Mouse (Mus musculus) limb, embryonic 13.5 days (tissue): ENCODE data around the gene Fam81a. TPM values are rescaled to one million over a fixed set of nuclear protein-coding genes. Genes with fewer than 3 reads are reported as not detected.

Experiments
- ATAC-seq: fragments of 200-750 bp; cut with Nextera tagmentation; 2 replicates; pipeline ENCODE4 v1.8.0; 2017; ENCODE audit warnings: low read depth, moderate number of reproducible peaks, moderate TSS enrichment; ENCODE audit not compliant: low FRiP score
- H3K27ac ChIP-seq: fragments of 300-500 bp; sonication (generic); 2 replicates; pipeline ENCODE4 v1.5.1; 2015; ENCODE audit warnings: inconsistent platforms, mild to moderate bottlenecking, moderate library complexity
- H3K27me3 ChIP-seq: fragments of 300-500 bp; sonication (generic); 2 replicates; pipeline ENCODE4 v1.6.1; 2015; ENCODE audit warnings: mild to moderate bottlenecking, inconsistent platforms
- H3K36me3 ChIP-seq: fragments of 300-500 bp; sonication (generic); 2 replicates; pipeline ENCODE4 v1.6.1; 2015; ENCODE audit warnings: inconsistent platforms, mild to moderate bottlenecking, moderate library complexity
- H3K4me1 ChIP-seq: fragments of 300-500 bp; sonication (generic); 2 replicates; pipeline ENCODE4 v1.6.1; 2015; ENCODE audit warnings: inconsistent platforms
- H3K4me2 ChIP-seq: fragments of 300-500 bp; sonication (generic); replicated peaks from 2 replicates; pipeline ENCODE4 v1.6.1; 2015; ENCODE audit warnings: inconsistent platforms, mild to moderate bottlenecking, moderate library complexity
- H3K4me3 ChIP-seq: fragments of 300-500 bp; sonication (generic); 2 replicates; pipeline ENCODE4 v1.5.1; 2015; ENCODE audit warnings: moderate library complexity, mild to moderate bottlenecking, inconsistent platforms
- H3K9ac ChIP-seq: fragments of 300-500 bp; sonication (generic); 2 replicates; pipeline ENCODE4 v1.6.1; 2015; ENCODE audit warnings: mild to moderate bottlenecking, inconsistent platforms
- H3K9me3 ChIP-seq: fragments of 300-500 bp; sonication (generic); 2 replicates; pipeline ENCODE4 v1.6.1; 2016; ENCODE audit warnings: inconsistent platforms
- WGBS: fragments of 180-500 bp; shearing (Covaris S2); methylation state at CpG from one replicate; pipeline ENCODE4 v1.1.7; 2015; 5-methylcytosine and 5-hydroxymethylcytosine counted together
- polyA plus RNA-seq: library from polyadenylated mRNA; unstranded; fragments of >200 nt; fragmentation: Nextera tagmentation; extraction: Ambion mirVana; gene quantifications from 2 replicates; pipeline ENCODE4 v1.2.1, GENCODE M21; 2015

Gene Fam81a
- polyA plus RNA-seq, 1 experiment from 2014 or later = 5.1 TPM

DNA sequence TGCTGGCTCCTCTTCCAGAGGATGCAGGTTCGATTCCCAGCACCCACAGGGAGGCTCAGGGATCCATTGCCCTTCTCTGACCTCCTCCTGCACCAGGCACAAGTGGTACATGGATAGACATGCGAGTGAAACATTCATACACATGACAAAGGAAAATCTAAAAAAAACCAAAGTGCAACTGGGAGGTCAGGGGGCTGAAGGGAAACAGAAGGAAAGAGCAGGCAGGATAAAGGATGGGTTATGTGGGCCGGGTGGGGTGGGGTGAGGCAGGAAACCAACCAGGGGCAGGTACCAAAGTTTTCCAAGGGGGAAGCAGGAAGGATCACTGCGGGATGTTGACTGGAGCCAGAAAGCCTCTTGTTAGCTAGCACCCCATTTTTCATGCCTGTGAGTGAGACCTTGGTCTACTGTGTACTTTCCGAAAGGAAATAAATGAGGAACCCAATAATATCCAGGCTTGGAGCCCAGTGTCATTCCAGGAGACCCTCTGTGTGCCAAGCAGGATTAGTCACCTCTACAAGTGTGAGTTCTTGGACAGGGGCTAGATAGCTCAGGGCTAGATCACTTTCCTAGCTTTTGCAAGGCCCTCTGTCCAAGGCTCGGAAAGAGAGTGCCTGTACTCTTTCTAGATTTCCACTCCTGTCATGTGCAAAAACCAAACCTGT is 93.5 kb downstream of the Fam81a start:
- Histone ChIP-seq H3K4me2 (no peak overlapping the region), H3K9ac (no peak overlapping the region), H3K27ac (peak overlapping the region; percentile 52), H3K27me3 (no peaks in the 10 kb centered on the region), H3K9me3 (no peaks in the 10 kb centered on the region), H3K4me3 (no peak overlapping the region), H3K36me3 (no peaks in the 10 kb centered on the region), H3K4me1 (peaks cover 33% of the 10 kb centered on the region)
- peak; percentile 32; the same call in 1 of the 2 replicates for ATAC-seq
- WGBS = 59% methylated on average over 6 of the region's 6 CpGs

DNA sequence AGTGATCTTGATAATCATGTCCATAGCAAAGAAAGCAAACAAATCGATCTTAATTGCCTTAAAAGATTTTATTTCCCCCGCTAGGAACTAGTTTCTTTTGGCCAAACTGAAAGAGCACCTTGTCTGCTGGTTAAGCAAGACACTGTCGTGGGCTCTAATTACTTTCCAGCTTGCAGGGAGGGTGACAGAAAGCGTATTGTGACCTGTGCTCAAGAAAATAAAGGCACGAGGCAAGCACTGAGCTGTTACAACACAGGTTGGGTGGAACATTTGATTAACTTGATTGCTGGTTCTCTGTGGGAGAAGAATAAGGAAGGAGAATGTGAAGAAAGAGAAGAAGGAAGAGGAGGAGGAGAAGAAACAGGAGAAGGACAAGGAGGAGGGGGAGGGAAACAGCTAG is 94.1 kb downstream of the Fam81a start:
- H3K4me1 ChIP-seq = peaks cover 33% of the 10 kb centered on the region
- no peak overlapping the region; the same call in 1 of the 2 replicates for H3K27ac ChIP-seq
- no peak overlapping the region for H3K9ac ChIP-seq
- H3K9me3 ChIP-seq = no peaks in the 10 kb centered on the region
- no peak overlapping the region for H3K4me3 ChIP-seq
- H3K36me3 ChIP-seq = no peaks in the 10 kb centered on the region
- no peaks in the 10 kb centered on the region for H3K27me3 ChIP-seq
- no peak for ATAC-seq
- 31% methylated on average over 5 of the region's 5 CpGs for WGBS
- 0 out of 2 replicates have a peak overlapping the region, but pooled peaks have one; percentile 0 for H3K4me2 ChIP-seq

- Histone ChIP-seq H3K27me3 (no peaks in the 10 kb centered on the region), H3K4me1 (peaks cover 33% of the 10 kb centered on the region), H3K4me3 (no peak overlapping the region), H3K9me3 (no peaks in the 10 kb centered on the region), H3K9ac (no peak overlapping the region), H3K27ac (no peak overlapping the region), H3K4me2 (0 out of 2 replicates have a peak overlapping the region, but pooled peaks have one; percentile 0), H3K36me3 (no peaks in the 10 kb centered on the region)
- ATAC-seq = no peak
- 49% methylated on average over 3 of the region's 3 CpGs for WGBS
Observed at GRCm38 (mm10) chr9:70047839-70048238, 94.5 kb downstream of the Fam81a start.

- Histone ChIP-seq H3K27ac (no peak overlapping the region), H3K27me3 (no peaks in the 10 kb centered on the region), H3K36me3 (no peaks in the 10 kb centered on the region), H3K4me2 (no peak overlapping the region), H3K4me1 (peaks cover 33% of the 10 kb centered on the region), H3K4me3 (no peak overlapping the region), H3K9ac (no peak overlapping the region), H3K9me3 (no peaks in the 10 kb centered on the region)
- 87% methylated on average over 6 of the region's 6 CpGs for WGBS
- ATAC-seq = no peak
Observed at GRCm38 (mm10) chr9:70046255-70046654, 96.1 kb downstream of the Fam81a start.

GRCm38 (mm10) chr9:70044865-70045264 is 97.5 kb downstream of the Fam81a start:
- H3K9ac ChIP-seq = no peak overlapping the region
- H3K4me1 ChIP-seq = peaks cover 30% of the 10 kb centered on the region
- H3K4me3 ChIP-seq = no peak overlapping the region
- H3K36me3 ChIP-seq = no peaks in the 10 kb centered on the region
- H3K4me2 ChIP-seq = no peak overlapping the region
- no peaks in the 10 kb centered on the region for H3K27me3 ChIP-seq
- no peaks in the 10 kb centered on the region for H3K9me3 ChIP-seq
- ATAC-seq = no peak
- H3K27ac ChIP-seq = no peak overlapping the region
- 67% methylated on average over 2 of the region's 2 CpGs for WGBS

DNA sequence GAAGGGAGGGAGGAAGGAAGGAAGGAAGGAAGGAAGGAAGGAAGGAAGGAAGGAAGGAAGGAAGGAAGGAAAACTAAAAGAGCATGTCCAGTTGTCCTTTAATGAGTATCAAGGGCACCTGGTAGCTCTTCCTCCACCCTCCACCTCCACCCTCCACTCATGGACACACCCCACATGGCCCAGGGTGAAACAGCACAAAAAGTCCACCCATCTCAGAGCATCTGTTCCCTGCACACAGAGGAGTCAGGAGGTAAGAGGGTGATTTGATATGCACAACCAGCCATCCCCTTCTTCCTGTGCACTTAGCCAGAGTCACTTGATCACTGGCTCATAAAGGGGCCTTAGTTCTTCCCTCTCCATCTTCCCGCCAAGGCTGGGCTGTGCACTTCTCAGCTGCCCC is 99.4 kb downstream of the Fam81a start:
- Histone ChIP-seq H3K4me2 (no peak overlapping the region), H3K9me3 (no peaks in the 10 kb centered on the region), H3K4me1 (peaks cover 11% of the 10 kb centered on the region), H3K27me3 (no peaks in the 10 kb centered on the region), H3K9ac (no peak overlapping the region), H3K27ac (no peak overlapping the region), H3K36me3 (no peaks in the 10 kb centered on the region), H3K4me3 (no peak overlapping the region)
- no peak for ATAC-seq
- 46% methylated on average over 1 of the region's 1 CpGs for WGBS

DNA sequence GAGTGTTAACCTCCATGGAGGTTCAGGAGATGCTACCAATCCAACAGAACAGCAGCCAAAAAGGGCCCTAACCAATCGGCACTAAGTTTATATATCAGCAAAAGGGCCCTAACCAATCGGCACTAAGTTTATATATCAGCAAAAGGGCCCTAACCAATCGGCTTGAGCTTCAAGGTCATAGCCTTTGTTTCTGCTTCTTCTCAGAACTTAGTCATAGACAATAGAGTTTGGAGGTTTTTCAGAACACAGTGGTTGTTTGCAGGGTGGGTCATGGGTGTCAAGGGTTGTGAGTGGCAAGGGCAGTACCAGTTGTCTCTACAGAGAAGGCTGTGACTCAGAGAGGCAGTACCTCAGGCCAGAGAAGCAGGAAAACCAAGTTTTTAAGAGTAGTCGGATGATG is 100.2 kb downstream of the Fam81a start:
- Histone ChIP-seq H3K4me2 (no peak overlapping the region), H3K4me3 (no peak overlapping the region), H3K9ac (no peak overlapping the region), H3K4me1 (0 out of 2 replicates have a peak, but pooled peaks cover 5% of the 10 kb centered on the region), H3K27ac (no peak overlapping the region), H3K9me3 (no peaks in the 10 kb centered on the region), H3K36me3 (no peaks in the 10 kb centered on the region), H3K27me3 (no peaks in the 10 kb centered on the region)
- 92% methylated on average over 4 of the region's 4 CpGs for WGBS
- no peak for ATAC-seq

DNA sequence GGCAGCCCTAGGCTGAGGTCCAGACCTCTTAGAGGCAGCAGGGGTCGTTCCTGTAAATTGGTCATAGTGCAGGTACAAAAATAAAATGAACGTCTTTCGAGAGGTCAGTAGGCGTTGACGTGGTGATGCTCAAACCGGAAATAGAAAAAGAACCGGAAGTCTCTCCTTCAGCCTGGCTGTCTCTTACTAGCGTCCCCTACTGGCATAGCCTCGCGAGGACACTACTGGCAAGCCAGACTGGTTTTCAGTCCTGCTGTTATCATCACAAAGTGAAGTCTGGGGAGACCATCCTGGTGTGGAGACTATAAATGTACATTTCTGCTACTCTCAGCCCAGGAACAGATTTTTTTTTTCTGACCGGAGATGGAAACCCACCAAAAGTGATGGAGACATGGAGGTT is 101.8 kb downstream of the Fam81a start:
- Histone ChIP-seq H3K27ac (no peak overlapping the region), H3K9me3 (no peaks in the 10 kb centered on the region), H3K4me1 (0 out of 2 replicates have a peak, but pooled peaks cover 5% of the 10 kb centered on the region), H3K4me3 (no peak overlapping the region), H3K4me2 (no peak overlapping the region), H3K36me3 (no peaks in the 10 kb centered on the region), H3K27me3 (no peaks in the 10 kb centered on the region), H3K9ac (no peak overlapping the region)
- ATAC-seq = no peak
- WGBS = 86% methylated on average over 11 of the region's 11 CpGs

DNA sequence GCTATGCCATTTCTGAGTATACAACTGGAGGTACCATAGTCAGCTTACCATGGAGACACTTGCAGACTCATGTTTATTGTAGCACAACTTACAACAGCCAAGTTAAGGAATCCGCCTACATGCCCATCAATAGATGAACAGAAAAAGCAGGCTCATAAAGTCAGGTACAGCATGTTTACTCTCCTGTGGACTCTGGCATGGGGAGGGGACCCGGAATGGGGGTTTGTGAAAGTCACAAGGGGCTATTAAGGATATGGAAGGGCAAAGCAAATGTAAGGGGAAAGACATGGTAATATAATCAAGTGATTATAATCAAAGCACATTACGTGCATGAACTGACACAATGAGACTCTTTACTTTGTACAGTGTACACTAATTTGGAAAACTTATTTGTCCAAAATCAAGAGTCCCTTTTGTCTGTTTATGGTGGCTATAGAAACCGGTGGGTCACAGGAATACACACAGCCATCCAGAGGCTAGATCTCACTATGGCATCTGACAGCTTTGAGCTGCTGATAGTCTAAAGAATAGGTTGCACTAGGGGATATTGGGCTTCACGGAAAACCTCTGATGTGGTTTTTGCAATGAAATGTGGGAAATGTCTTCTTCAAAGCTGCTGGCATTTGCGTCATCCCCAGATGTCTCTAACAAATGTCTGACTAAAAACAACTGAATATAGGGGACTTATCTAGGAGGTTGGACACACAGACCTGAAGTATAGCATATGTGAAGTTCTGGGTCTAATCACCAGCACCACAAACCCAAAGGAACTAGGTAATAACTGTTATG is 102.6 kb downstream of the Fam81a start:
- no peak for ATAC-seq

More for the DNA sequence above, 102.6 kb downstream of the Fam81a start:
- Histone ChIP-seq H3K36me3 (no peaks in the 10 kb centered on the region), H3K4me1 (no peaks in the 10 kb centered on the region), H3K9ac (no peak overlapping the region), H3K4me2 (no peak overlapping the region), H3K9me3 (no peaks in the 10 kb centered on the region), H3K27me3 (no peaks in the 10 kb centered on the region), H3K27ac (no peak overlapping the region), H3K4me3 (no peak overlapping the region)
- WGBS = 85% methylated on average over 6 of the region's 6 CpGs

Other genes starting within 250 kb of the Fam81a start
- 103 and 111 TPM in 2 replicates for gene Bnip2, start 153.1 kb downstream of the Fam81a start, polyA plus RNA-seq
- gene Gtf2a2, start 130.0 kb downstream of the Fam81a start, polyA plus RNA-seq = 206 and 213 TPM in 2 replicates
- 0.03 TPM in 1 of 2 replicates, not detected in the other for gene Gcnt3, start 104.5 kb downstream of the Fam81a start, polyA plus RNA-seq
- gene Myo1e, start 64.8 kb upstream of the Fam81a start, polyA plus RNA-seq = 22.2 and 23.7 TPM in 2 replicates